Mouse (Mus musculus) brain, embryonic 14.5 days (tissue): ENCODE results near the gene Kpna7.

Experiments used
- CTCF ChIP-seq: fragments of 200-500 bp; IDR thresholded peaks from 2 replicates; pipeline ENCODE4 v1.5.1; 2012; ENCODE audit warnings: inconsistent platforms, mild to moderate bottlenecking, moderate library complexity, borderline replicate concordance; ENCODE audit not compliant: insufficient read depth, insufficient read length; ENCODE audit errors: extremely low read depth
- POLR2A ChIP-seq: fragments of 200-500 bp; IDR thresholded peaks from 2 replicates; pipeline ENCODE4 v1.6.1; 2012; ENCODE audit warnings: mild to moderate bottlenecking, inconsistent platforms, borderline replicate concordance; ENCODE audit not compliant: poor library complexity, insufficient read depth, insufficient read length, severe bottlenecking; ENCODE audit errors: extremely low read depth

- TF ChIP-seq CTCF = no peak
- TF ChIP-seq POLR2A = no peak
These were observed 26.6 kb upstream of the Kpna7 start for GRCm38 (mm10) chr5:145110401-145110800.
